Mouse (Mus musculus) ES-E14 (cell line): ENCODE data around the gene Lypd6. TPM values are rescaled to one million over a fixed set of nuclear protein-coding genes. Genes with fewer than 3 reads are reported as not detected.

Experiments used
- DNase-seq: peaks from one replicate; pipeline ENCODE4 v3.0.0-alpha.2; 2013; ENCODE audit warnings: low read depth, low spot score
- H3K27ac ChIP-seq: 2 replicates; pipeline ENCODE4 v1.5.1; 2012; ENCODE audit warnings: low read depth, mild to moderate bottlenecking, low read length, moderate library complexity, mixed read lengths; ENCODE audit not compliant: poor library complexity, insufficient read depth, severe bottlenecking
- H3K36me3 ChIP-seq: 2 replicates; pipeline ENCODE4 v1.6.1; 2012; ENCODE audit warnings: mild to moderate bottlenecking, low read length, moderate library complexity, mixed read lengths; ENCODE audit not compliant: control insufficient read depth, poor library complexity, insufficient read depth, severe bottlenecking
- H3K4me1 ChIP-seq, 2 experiments: fragments of 150-350 bp in 1 of 2; sonication (generic) in 1 of 2; 2 replicates each; pipeline ENCODE4 v1.6.1; 2012; ENCODE audit warnings: low read length in 2 of 2, mild to moderate bottlenecking in 1 of 2, mixed read lengths in 1 of 2; ENCODE audit not compliant: control insufficient read depth in 2 of 2, insufficient read depth in 2 of 2, poor library complexity in 1 of 2
- H3K4me3 ChIP-seq, 2 experiments: fragments of 150-350 bp in 1 of 2; sonication (generic) in 1 of 2; 2 replicates each; pipeline ENCODE4 v1.5.1; 2012; ENCODE audit warnings: low read length in 2 of 2, low read depth in 1 of 2, mild to moderate bottlenecking in 1 of 2, mixed read lengths in 1 of 2; ENCODE audit not compliant: insufficient read depth in 1 of 2, poor library complexity in 1 of 2, severe bottlenecking in 1 of 2
- H3K9ac ChIP-seq: 2 replicates; pipeline ENCODE4 v1.6.1; 2012; ENCODE audit warnings: low read depth, mild to moderate bottlenecking, low read length, mixed read lengths; ENCODE audit not compliant: poor library complexity, insufficient read depth, severe bottlenecking
- H3K9me3 ChIP-seq: fragments of 150-350 bp; sonication (generic); 2 replicates; pipeline ENCODE4 v1.6.1; 2012; ENCODE audit warnings: low read depth, mild to moderate bottlenecking, low read length; ENCODE audit not compliant: control insufficient read depth, insufficient read depth
- CHD2 ChIP-seq: IDR thresholded peaks from 2 replicates; pipeline ENCODE4 v1.6.1; 2014; ENCODE audit warnings: mild to moderate bottlenecking, low read depth, low read length, inconsistent platforms
- HCFC1 ChIP-seq: IDR thresholded peaks from 2 replicates; pipeline ENCODE4 v1.6.1; 2012; ENCODE audit warnings: low read length, inconsistent platforms, borderline replicate concordance; ENCODE audit not compliant: insufficient read depth
- MAFK ChIP-seq: IDR thresholded peaks from 2 replicates; pipeline ENCODE4 v1.6.1; 2014; ENCODE audit warnings: mild to moderate bottlenecking, low read depth, low read length, inconsistent platforms; ENCODE audit not compliant: insufficient read depth
- ZC3H11A ChIP-seq: IDR thresholded peaks from 2 replicates; pipeline ENCODE4 v1.6.1; 2012; ENCODE audit warnings: low read depth, mild to moderate bottlenecking, inconsistent platforms, low read length, borderline replicate concordance
- ZNF384 ChIP-seq: IDR thresholded peaks from 2 replicates; pipeline ENCODE4 v1.6.1; 2012; ENCODE audit warnings: low read depth, low read length, inconsistent platforms
- in situ Hi-C, 2 experiments: fragments of 600-800 bp; cut with MboI; formaldehyde crosslinking; loops; one replicate each; pipeline ENCODE4 v1.15.1; 2025; ENCODE audit warnings: low sequenced_read_pairs in 2 of 2, inconsistent platforms in 1 of 2; ENCODE audit not compliant: unreplicated experiment in 2 of 2
- total RNA-seq: library from RNA; depleted of rRNA; stranded (reverse); fragments of 300-350 nt; gene quantifications from 2 replicates; pipeline ENCODE4 v1.2.3, GENCODE M21; 2012

Gene Lypd6
- total RNA-seq, 1 experiment = 3.1 TPM

- no peak overlapping the region for H3K27ac ChIP-seq
- no peak for DNase-seq
- no peak overlapping the region for H3K9ac ChIP-seq
- no peaks in the 10 kb centered on the region for H3K36me3 ChIP-seq
- H3K4me3 ChIP-seq = no peak overlapping the region
- no peak for TF ChIP-seq MAFK
- TF ChIP-seq HCFC1 = no peak
- TF ChIP-seq ZC3H11A = no peak
- no peak for TF ChIP-seq CHD2
- no peak for TF ChIP-seq ZNF384
- H3K4me1 ChIP-seq = no peaks in the 10 kb centered on the region
- no peaks in the 10 kb centered on the region for H3K9me3 ChIP-seq
- in situ Hi-C loops = no loop called here
Observed at GRCm38 (mm10) chr2:50103850-50104503, 37.7 kb downstream of the Lypd6 start.

- no peak overlapping the region for H3K4me3 ChIP-seq
- no peak for DNase-seq
- no peak overlapping the region for H3K27ac ChIP-seq
- in situ Hi-C loops = no loop called here
- TF ChIP-seq CHD2 = no peak
- TF ChIP-seq ZC3H11A = no peak
- no peak for TF ChIP-seq MAFK
- TF ChIP-seq ZNF384 = no peak
- no peak for TF ChIP-seq HCFC1
- H3K36me3 ChIP-seq = no peaks in the 10 kb centered on the region
- H3K9me3 ChIP-seq = no peaks in the 10 kb centered on the region
- no peaks in the 10 kb centered on the region for H3K4me1 ChIP-seq
- H3K9ac ChIP-seq = no peak overlapping the region
Observed at GRCm38 (mm10) chr2:50105590-50105989, 39.4 kb downstream of the Lypd6 start.

- no peaks in the 10 kb centered on the region for H3K9me3 ChIP-seq
- no peak overlapping the region for H3K9ac ChIP-seq
- H3K27ac ChIP-seq = no peak overlapping the region
- H3K4me1 ChIP-seq = no peaks in the 10 kb centered on the region
- H3K4me3 ChIP-seq = no peak overlapping the region
- in situ Hi-C loops = no loop called here
- TF ChIP-seq HCFC1 (no peak), ZC3H11A (no peak), CHD2 (no peak), MAFK (no peak), ZNF384 (no peak)
- no peaks in the 10 kb centered on the region for H3K36me3 ChIP-seq
- DNase-seq = no peak
Observed at GRCm38 (mm10) chr2:50105992-50106391, 39.8 kb downstream of the Lypd6 start.

- in situ Hi-C loops = no loop called here
Observed at GRCm38 (mm10) chr2:50106879-50107278, 40.6 kb downstream of the Lypd6 start.

GRCm38 (mm10) chr2:50110167-50110566 lies 43.9 kb downstream of the Lypd6 start:
- TF ChIP-seq CHD2 = no peak
- TF ChIP-seq HCFC1 = no peak
- TF ChIP-seq MAFK = no peak
- no peak for TF ChIP-seq ZNF384
- no peak for TF ChIP-seq ZC3H11A
- Histone ChIP-seq H3K4me1 (no peaks in the 10 kb centered on the region), H3K27ac (no peak overlapping the region), H3K4me3 (no peak overlapping the region), H3K9me3 (no peaks in the 10 kb centered on the region), H3K9ac (no peak overlapping the region), H3K36me3 (no peaks in the 10 kb centered on the region)
- in situ Hi-C loops = no loop called here
- DNase-seq = no peak

More at GRCm38 (mm10) chr2:50106879-50107278, 40.6 kb downstream of the Lypd6 start:
- no peak overlapping the region for H3K27ac ChIP-seq
- no peak overlapping the region for H3K4me3 ChIP-seq
- H3K4me1 ChIP-seq = no peaks in the 10 kb centered on the region
- no peaks in the 10 kb centered on the region for H3K9me3 ChIP-seq
- H3K36me3 ChIP-seq = no peaks in the 10 kb centered on the region
- no peak overlapping the region for H3K9ac ChIP-seq
- no peak for TF ChIP-seq CHD2
- no peak for TF ChIP-seq ZC3H11A
- no peak for TF ChIP-seq MAFK
- no peak for TF ChIP-seq HCFC1
- no peak for TF ChIP-seq ZNF384
- DNase-seq = no peak
